Mouse (Mus musculus) stomach, postnatal 0 days (tissue): Measurements from ENCODE around the gene Pip4k2c. TPM values are rescaled to one million over a fixed set of nuclear protein-coding genes. Genes with fewer than 3 reads are reported as not detected.
A peak's percentile ranks its signal among the peaks of the same experiment; 100 is the strongest.

Experiments used
- ATAC-seq: fragments of 200-750 bp; cut with Nextera tagmentation; 2 replicates; pipeline ENCODE4 v1.8.0; 2017; ENCODE audit not compliant: low FRiP score, low TSS enrichment
- DNase-seq: peaks from one replicate; pipeline ENCODE4 v3.0.0-alpha.2; 2016; ENCODE audit warnings: low spot score
- H3K27ac ChIP-seq: fragments of 300-500 bp; sonication (generic); replicated peaks from 2 replicates; pipeline ENCODE4 v1.5.1; 2014; ENCODE audit warnings: mild to moderate bottlenecking, control low read depth
- H3K27me3 ChIP-seq: fragments of 300-500 bp; sonication (generic); 2 replicates; pipeline ENCODE4 v1.6.1; 2014; ENCODE audit warnings: low read length; ENCODE audit not compliant: control insufficient read depth, insufficient read depth
- H3K36me3 ChIP-seq: fragments of 300-500 bp; sonication (generic); 2 replicates; pipeline ENCODE4 v1.6.1; 2014; ENCODE audit warnings: low read length, mixed read lengths; ENCODE audit not compliant: control insufficient read depth, insufficient read depth
- H3K4me1 ChIP-seq: fragments of 300-500 bp; sonication (generic); replicated peaks from 2 replicates; pipeline ENCODE4 v1.6.1; 2014; ENCODE audit warnings: antibody characterized with exemption; ENCODE audit not compliant: control insufficient read depth, insufficient read depth
- H3K4me2 ChIP-seq: fragments of 300-500 bp; sonication (generic); replicated peaks from 2 replicates; pipeline ENCODE4 v1.6.1; 2014; ENCODE audit warnings: low read depth, mild to moderate bottlenecking, control low read depth, moderate library complexity
- H3K4me3 ChIP-seq: fragments of 300-500 bp; sonication (generic); 2 replicates; pipeline ENCODE4 v1.5.1; 2014; ENCODE audit warnings: low read depth, low read length, control low read depth
- H3K9ac ChIP-seq: fragments of 300-500 bp; sonication (generic); 2 replicates; pipeline ENCODE4 v1.6.1; 2014; ENCODE audit warnings: mild to moderate bottlenecking, low read length, control low read depth, mixed read lengths
- H3K9me3 ChIP-seq: fragments of 300-500 bp; sonication (generic); 2 replicates; pipeline ENCODE4 v1.6.1; 2016; ENCODE audit warnings: low read length; ENCODE audit not compliant: control insufficient read depth
- CTCF ChIP-seq: IDR thresholded peaks from 2 replicates; pipeline ENCODE4 v1.5.1; 2016; ENCODE audit warnings: antibody characterized with exemption, low read depth, mild to moderate bottlenecking, moderate library complexity
- EP300 ChIP-seq: optimal IDR thresholded peaks from 2 replicates; pipeline ENCODE3; 2016; ENCODE audit warnings: antibody characterized with exemption
- WGBS: fragments of 180-500 bp; shearing (Covaris S2); extraction: QIAGEN DNeasy Blood & Tissue Kit; methylation state at CpG from one replicate; pipeline ENCODE4 v1.1.7; 2014; 5-methylcytosine and 5-hydroxymethylcytosine counted together
- polyA plus RNA-seq: library from polyadenylated mRNA; unstranded; fragments of >200 nt; fragmentation: Nextera tagmentation; extraction: Ambion mirVana; gene quantifications from 2 replicates; pipeline ENCODE4 v1.2.1, GENCODE M21; 2015

Gene Pip4k2c
- polyA plus RNA-seq, 1 experiment from 2014 or later = 23.2 TPM

- Histone ChIP-seq H3K27me3 (no peaks in the 10 kb centered on the region), H3K9me3 (no peaks in the 10 kb centered on the region), H3K4me3 (no peak overlapping the region), H3K4me1 (no peaks in the 10 kb centered on the region), H3K4me2 (no peak overlapping the region), H3K9ac (no peak overlapping the region), H3K27ac (no peak overlapping the region; the same call in 1 of the 2 replicates), H3K36me3 (peaks cover 4% of the 10 kb centered on the region)
- DNase-seq (no peak), ATAC-seq (no peak)
- no peak for TF ChIP-seq CTCF
- TF ChIP-seq EP300 = no peak
- WGBS = 31% methylated on average over 2 of the region's 2 CpGs
Observed at GRCm38 (mm10) chr10:127198492-127198891, 12.9 kb downstream of the Pip4k2c start.

GRCm38 (mm10) chr10:127197505-127198110 lies 13.8 kb downstream of the Pip4k2c start:
- Histone ChIP-seq H3K27ac (0 out of 2 replicates have a peak overlapping the region, but pooled peaks have one; percentile 13), H3K36me3 (peaks cover 3% of the 10 kb centered on the region; the same call in 1 of the 2 replicates), H3K27me3 (no peaks in the 10 kb centered on the region), H3K4me2 (no peak overlapping the region), H3K4me1 (no peaks in the 10 kb centered on the region), H3K4me3 (no peak overlapping the region), H3K9ac (no peak overlapping the region), H3K9me3 (no peaks in the 10 kb centered on the region)
- ATAC-seq (no peak), DNase-seq (no peak)
- TF ChIP-seq EP300 (no peak), CTCF (no peak)
- WGBS = 80% methylated on average over 11 of the region's 11 CpGs

DNA sequence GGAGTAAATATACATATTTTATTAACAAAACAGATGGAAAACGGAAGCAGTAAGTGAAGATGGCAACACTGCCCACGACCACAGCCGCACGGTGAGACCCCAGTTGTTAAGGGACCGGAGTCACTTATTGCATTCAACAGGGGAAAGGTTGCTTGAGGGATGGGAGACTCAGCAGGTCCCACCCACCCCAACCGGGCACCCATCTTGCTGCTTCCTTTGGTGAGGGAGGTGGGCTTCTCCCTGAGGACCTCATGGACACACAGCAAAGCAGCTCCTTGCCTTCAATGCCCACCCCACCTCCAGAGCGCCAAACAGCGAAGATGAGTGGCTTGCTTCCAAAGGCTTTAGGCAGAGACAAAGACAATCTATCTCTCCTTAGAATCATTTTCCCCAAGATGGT lies 14.3 kb downstream of the Pip4k2c start:
- H3K9me3 ChIP-seq = no peaks in the 10 kb centered on the region
- H3K4me1 ChIP-seq = no peaks in the 10 kb centered on the region
- H3K9ac ChIP-seq = no peak overlapping the region
- TF ChIP-seq EP300 (no peak), CTCF (no peak)
- H3K27me3 ChIP-seq = no peaks in the 10 kb centered on the region
- 87% methylated on average over 8 of the region's 8 CpGs for WGBS
- H3K4me3 ChIP-seq = no peak overlapping the region
- peaks cover 5% of the 10 kb centered on the region; the same call in 1 of the 2 replicates for H3K36me3 ChIP-seq
- ATAC-seq (no peak), DNase-seq (no peak)
- H3K4me2 ChIP-seq = no peak overlapping the region
- 0 out of 2 replicates have a peak overlapping the region, but pooled peaks have one; percentile 13 for H3K27ac ChIP-seq

DNA sequence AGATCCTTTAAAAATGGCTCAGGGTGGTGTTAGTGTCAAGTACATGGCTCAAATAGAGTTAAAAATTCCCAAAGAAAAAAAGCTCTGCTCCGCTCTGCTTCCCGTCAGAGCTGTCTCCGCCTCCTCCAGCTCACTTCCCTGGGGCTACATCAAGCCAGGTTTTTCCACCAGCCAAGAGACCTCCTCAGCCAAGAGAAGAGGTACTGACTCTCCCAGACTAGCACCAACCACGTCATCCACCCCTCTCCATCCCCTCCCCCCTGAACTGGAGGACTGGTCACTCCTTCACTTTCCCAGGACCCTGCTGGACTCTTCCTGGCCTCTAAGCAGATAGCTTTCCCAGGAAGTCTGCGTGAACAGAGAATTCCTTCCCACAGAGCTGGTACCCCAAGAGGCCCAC lies 15.0 kb downstream of the Pip4k2c start:
- peak overlapping the region; percentile 84 for H3K4me3 ChIP-seq
- WGBS = 9% methylated on average over 5 of the region's 5 CpGs
- peaks cover 5% of the 10 kb centered on the region; the same call in 1 of the 2 replicates for H3K36me3 ChIP-seq
- peak overlapping the region; percentile 94 for H3K27ac ChIP-seq
- peak overlapping the region; percentile 97 for H3K4me2 ChIP-seq
- H3K4me1 ChIP-seq = no peaks in the 10 kb centered on the region
- DNase-seq = peak; percentile 50
- no peaks in the 10 kb centered on the region for H3K27me3 ChIP-seq
- no peak overlapping the region for H3K9ac ChIP-seq
- no peak for TF ChIP-seq EP300
- no peak for TF ChIP-seq CTCF
- H3K9me3 ChIP-seq = no peaks in the 10 kb centered on the region
- ATAC-seq = peak; percentile 78

DNA sequence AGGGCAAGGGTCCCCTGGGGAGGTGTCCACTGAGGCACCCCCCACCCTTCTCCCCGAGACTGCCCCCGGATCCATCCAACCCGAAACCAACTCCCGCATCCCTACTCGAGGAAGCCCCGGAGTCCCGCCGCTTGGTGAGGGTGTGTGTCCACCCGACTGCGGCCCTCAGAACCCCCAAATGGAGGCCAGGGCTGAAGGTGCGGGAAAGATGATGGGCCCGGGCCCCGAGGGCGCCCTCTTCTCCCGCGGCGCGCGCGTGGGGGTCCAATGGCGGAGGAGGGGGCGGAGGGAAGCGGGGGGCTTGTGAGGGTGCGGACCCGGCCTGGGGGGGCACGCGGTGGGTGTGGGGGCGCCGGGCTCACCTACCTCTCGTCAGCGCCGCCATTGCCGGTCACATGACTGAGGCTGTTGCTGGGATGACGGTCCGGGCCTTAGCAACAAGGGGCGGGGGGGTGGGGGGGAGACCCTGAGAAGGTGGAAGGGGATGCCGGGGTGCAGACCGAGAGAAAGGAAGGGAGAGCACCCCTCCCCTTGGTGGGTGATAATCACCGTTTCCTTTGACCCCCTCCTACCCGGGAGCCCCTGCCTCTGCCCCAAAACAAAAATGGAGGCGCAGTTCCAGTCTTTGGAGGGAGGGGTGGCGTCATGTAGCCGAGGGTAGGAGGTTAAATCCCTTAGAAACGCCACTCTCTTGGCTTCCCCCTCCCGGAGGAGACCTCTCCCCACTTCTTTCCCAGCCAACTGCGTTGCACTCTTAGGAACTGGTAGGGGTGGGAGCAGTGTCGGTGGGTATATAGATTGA lies 15.9 kb downstream of the Pip4k2c start, which contains the start of gene Dtx3:
Gene Dtx3, minus strand, starts transcription at position 401 of the 802 bp plus-strand sequence.
- H3K4me1 ChIP-seq = no peaks in the 10 kb centered on the region; the same call in 1 of the 2 replicates
- peak within 1 kb of the TSS; percentile 94 for H3K27ac ChIP-seq
- H3K9ac ChIP-seq = peak within 1 kb of the TSS; percentile 83
- peak within 1 kb of the TSS; percentile 84 for H3K4me3 ChIP-seq
- H3K4me2 ChIP-seq = peak within 1 kb of the TSS; percentile 97
- no peak for TF ChIP-seq EP300
- no peak for TF ChIP-seq CTCF
- no peaks in the 10 kb centered on the region for H3K27me3 ChIP-seq
- H3K36me3 ChIP-seq = peaks cover 5% of the 10 kb centered on the region; the same call in 1 of the 2 replicates
- no peaks in the 10 kb centered on the region for H3K9me3 ChIP-seq
- WGBS = under 1% methylated on average over 28 of the region's 47 CpGs
- ATAC-seq (peak; percentile 36), DNase-seq (peak; percentile 61)
